Mouse (Mus musculus) CH12.LX (cell line): ENCODE data around the gene Glb1.

Source experiments
- CTCF ChIP-seq, 2 experiments: IDR thresholded peaks in 1 of 2; conservative IDR thresholded peaks in 1 of 2; 2 replicates each; pipeline ENCODE4 v1.5.1; 2011 to 2012; ENCODE audit warnings: low read depth in 2 of 2, low read length in 2 of 2, improper control_type of control experiment in 1 of 2, inconsistent platforms in 1 of 2, mild to moderate bottlenecking in 1 of 2, moderate library complexity in 1 of 2
- MEF2A ChIP-seq: IDR thresholded peaks from 2 replicates; pipeline ENCODE4 v1.6.1; 2014; ENCODE audit warnings: low read depth, mild to moderate bottlenecking, inconsistent platforms, low read length, improper control_type of control experiment, borderline replicate concordance
- TBP ChIP-seq: conservative IDR thresholded peaks from 2 replicates; pipeline ENCODE4 v1.6.1; 2011; ENCODE audit warnings: low read depth, low read length, improper control_type of control experiment
- TCF12 ChIP-seq: IDR thresholded peaks from 2 replicates; pipeline ENCODE4 v1.6.1; 2014; ENCODE audit warnings: low read depth, mild to moderate bottlenecking, inconsistent platforms, low read length, improper control_type of control experiment
- UBTF ChIP-seq: IDR thresholded peaks from 2 replicates; pipeline ENCODE4 v1.6.1; 2012; ENCODE audit warnings: low read depth, mild to moderate bottlenecking, inconsistent platforms, low read length, improper control_type of control experiment, moderate library complexity
- USF2 ChIP-seq: conservative IDR thresholded peaks from 2 replicates; pipeline ENCODE4 v1.6.1; 2011; ENCODE audit warnings: low read depth, low read length, improper control_type of control experiment

- no peak for TF ChIP-seq CTCF (conservative IDR thresholded peaks at IDR 0.05 in 1 of 2, IDR thresholded peaks at IDR 0.05 in 1 of 2; ENCODE audit: low read depth in 2 of 2, low read length in 2 of 2)
- TF ChIP-seq USF2, result no peak
- TF ChIP-seq UBTF, result no peak
- no peak for TF ChIP-seq MEF2A
- TF ChIP-seq TCF12, result no peak
- TF ChIP-seq TBP, result peak; percentile 91
Measured at GRCm38 (mm10) chr9:114517924-114518497, 117.1 kb downstream of the Glb1 start.
